Mouse (Mus musculus) activated CD4-positive, CD25-positive, alpha-beta regulatory T cell, adult 9 weeks (primary cell): ENCODE measurements around the gene Tigd4. TPM values are rescaled to one million over a fixed set of nuclear protein-coding genes. Genes with fewer than 3 reads are reported as not detected.

Experiments
- polyA plus RNA-seq: library from polyadenylated mRNA; unstranded; fragments of 100-300 nt; shearing (Covaris generic); gene quantifications from one replicate; pipeline ENCODE4 v1.2.1, GENCODE M21; 2017

Tigd4 gene
- not detected for polyA plus RNA-seq

DNA sequence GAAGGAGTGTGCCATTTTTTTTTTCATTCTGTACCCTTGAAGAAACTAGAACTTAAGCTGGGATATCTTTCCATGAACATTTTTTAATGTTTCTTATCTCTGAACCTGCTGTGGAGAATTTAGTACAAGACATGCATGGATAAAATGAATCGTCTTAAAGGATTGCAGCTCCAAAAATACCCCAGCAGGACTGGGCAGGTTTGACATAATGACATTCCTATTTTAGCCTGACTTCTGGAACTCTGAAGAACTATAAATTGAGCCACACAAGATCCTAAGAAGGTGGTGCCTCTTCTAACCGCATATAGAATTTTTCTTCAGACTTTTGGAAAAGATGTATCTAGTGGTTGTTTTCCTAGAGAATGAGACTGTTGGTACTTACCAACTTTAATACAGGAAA, at the start of gene Tigd4:
Gene Tigd4 (plus strand): TSS at position 301 of the 400 bp plus-strand sequence.

DNA sequence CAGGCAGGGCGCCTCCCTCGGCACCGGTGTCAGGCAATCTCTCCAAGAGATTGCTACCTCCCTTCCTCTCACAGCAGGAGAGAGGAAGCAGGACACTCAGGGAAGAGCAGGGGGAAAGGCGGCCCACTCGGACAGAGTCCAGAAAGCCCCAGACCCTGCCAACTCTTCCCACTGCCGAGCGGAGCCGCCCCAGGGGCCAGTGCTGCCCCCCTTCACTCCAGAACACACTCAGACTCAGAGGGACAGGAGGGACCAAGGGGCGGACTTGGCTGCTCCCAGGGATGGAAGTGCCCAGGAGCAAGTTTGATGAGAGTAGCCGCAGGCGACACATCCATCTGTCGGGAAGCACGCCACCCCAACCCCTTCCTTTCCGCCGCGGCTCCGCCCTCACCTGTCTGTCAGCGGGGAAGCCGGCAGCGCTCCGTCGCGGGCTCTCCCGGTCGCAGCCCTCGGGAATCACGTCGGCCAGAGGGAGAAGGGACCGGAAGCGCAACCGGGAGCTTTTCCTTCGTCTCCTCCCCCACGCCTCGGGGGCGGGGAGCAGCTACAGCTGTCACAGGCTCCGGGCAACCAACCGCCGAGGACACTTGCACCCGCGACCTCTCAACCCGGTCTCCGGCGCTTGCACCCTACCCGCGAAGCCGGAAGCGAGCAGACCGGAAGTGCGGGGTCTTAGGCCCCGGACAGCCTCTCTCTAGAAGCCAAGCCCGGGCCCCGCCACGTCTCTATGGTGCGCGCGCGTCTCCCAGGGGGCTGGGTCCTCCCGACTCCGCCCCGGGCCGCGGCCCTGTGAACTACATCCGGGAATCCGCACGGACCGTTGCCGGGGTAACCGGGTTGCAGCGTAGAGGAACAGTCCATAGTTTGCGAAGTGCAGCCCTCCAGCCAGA, 11.1 kb upstream of the Tigd4 start, which contains the start of gene Arfip1:
Gene Arfip1 (minus strand): TSS at position 603 of the 890 bp plus-strand sequence.

Other genes with a start within 250 kb of the Tigd4 start
- 5.7 TPM for gene Fhdc1, start 113.1 kb upstream of the Tigd4 start, polyA plus RNA-seq
- 59.6 TPM for gene Arfip1, start 10.9 kb upstream of the Tigd4 start, polyA plus RNA-seq
- gene Tmem154, start 72.6 kb downstream of the Tigd4 start, polyA plus RNA-seq, result 152 TPM
- 4.7 TPM for gene Fbxw7, start 221.7 kb downstream of the Tigd4 start, polyA plus RNA-seq